Mouse (Mus musculus) bone marrow macrophage, adult 2 months (primary cell): ENCODE results near the gene Stim2.

ENCODE experiments used
- CTCF ChIP-seq: IDR thresholded peaks from 2 replicates; pipeline ENCODE4 v1.5.1; 2012; ENCODE audit warnings: low read depth, mild to moderate bottlenecking, low read length, moderate library complexity
- POLR2A ChIP-seq: IDR thresholded peaks from 2 replicates; pipeline ENCODE4 v1.6.1; 2012; ENCODE audit warnings: mild to moderate bottlenecking, low read depth, low read length, borderline replicate concordance

- TF ChIP-seq CTCF, result no peak
- 0 out of 2 replicates have a peak, but pooled peaks have one; percentile 38 for TF ChIP-seq POLR2A
These were observed at the start of gene Stim2 for GRCm38 (mm10) chr5:53998146-53998742.
